Comparison of ENCODE assay signal across 10 mouse cellular contexts in the genomic region with DNA sequence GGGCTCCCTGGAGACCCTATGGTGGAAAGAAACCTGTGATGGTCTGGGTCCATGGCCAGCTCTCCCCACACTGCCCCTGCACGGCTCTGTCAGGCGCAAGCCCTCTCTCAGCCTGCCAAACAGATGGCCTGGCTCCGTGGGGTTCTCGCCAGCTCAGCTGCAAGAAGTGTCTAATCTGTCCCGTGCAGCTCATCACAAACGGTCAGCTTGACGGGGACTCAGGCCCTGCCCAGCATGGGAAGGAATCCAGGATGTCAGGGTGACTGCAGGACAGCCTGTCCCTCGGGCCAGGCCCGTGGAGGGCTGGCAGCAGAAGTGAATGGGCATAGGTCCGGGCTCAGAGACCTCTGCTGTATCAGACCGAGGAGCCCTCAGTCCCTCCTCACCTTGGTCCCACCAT. TPM values are rescaled to one million over a fixed set of nuclear protein-coding genes. Genes with fewer than 3 reads are reported as not detected.
A peak's percentile ranks its signal among the peaks of the same experiment; 100 is the strongest.
DNase-seq lines count a peak whose midpoint lies in the region; ATAC-seq lines count a peak whose summit lies in the region.
"Had no signal": no experiment of that assay in that cellular context is flagged by ENCODE, and none has a peak within 500 bp of the region (broad histone marks: within the 10 kb centered on the region; RNA-seq: fewer than 3 reads in every experiment).

No protein-coding gene starts in this region.

- H3K9ac ChIP-seq in hindbrain, embryonic 15.5 days: no peak overlapping the region
- no peak overlapping the region for H3K9ac ChIP-seq in hindbrain, embryonic 14.5 days
- no peak overlapping the region for H3K9ac ChIP-seq in heart, embryonic 16.5 days (ENCODE audit: low read length)
- H3K9ac ChIP-seq: embryonic facial prominence, embryonic 15.5 days; liver, embryonic 14.5 days had no signal

- no peak overlapping the region for H3K27ac ChIP-seq in hindbrain, embryonic 15.5 days (replicated peaks)
- H3K27ac ChIP-seq in hindbrain, embryonic 14.5 days: no peak overlapping the region
- H3K27ac ChIP-seq in heart, embryonic 16.5 days (ENCODE audit: low read length): no peak overlapping the region
- H3K27ac ChIP-seq: embryonic facial prominence, embryonic 15.5 days; liver, embryonic 14.5 days had no signal

- H3K27me3 ChIP-seq in hindbrain, embryonic 15.5 days: no peaks in the 10 kb centered on the region
- no peaks in the 10 kb centered on the region for H3K27me3 ChIP-seq in hindbrain, embryonic 14.5 days (ENCODE audit: control insufficient read depth, insufficient read depth, low read length)
- no peaks in the 10 kb centered on the region for H3K27me3 ChIP-seq in heart, embryonic 16.5 days (ENCODE audit: control insufficient read depth, insufficient read depth, low read length)
- H3K27me3 ChIP-seq: embryonic facial prominence, embryonic 15.5 days had no signal

- no peak overlapping the region for H3K4me2 ChIP-seq in hindbrain, embryonic 15.5 days
- H3K4me2 ChIP-seq in hindbrain, embryonic 14.5 days (replicated peaks): no peak overlapping the region
- no peak overlapping the region for H3K4me2 ChIP-seq in heart, embryonic 16.5 days (ENCODE audit: low read depth, low read length)
- H3K4me2 ChIP-seq: embryonic facial prominence, embryonic 15.5 days had no signal

- DNase-seq in hindbrain, embryonic 14.5 days (ENCODE audit: low spot score): no peak
- DNase-seq in adipocyte (ENCODE audit: low spot score): peak; percentile 56
- peak; percentile 93 for DNase-seq in cerebellum, adult 9-10 months
- DNase-seq in neural tube, embryonic 10.5 days (ENCODE audit: extremely low spot score, low spot score): no peak
- no peak for DNase-seq in thymus, postnatal 4 days
- no peak for DNase-seq in urinary bladder, postnatal 4 days (ENCODE audit: low spot score in 2 of 2)

- peak; percentile 41; the same call in 1 of the 2 replicates for ATAC-seq in hindbrain, embryonic 15.5 days (ENCODE audit: low FRiP score, low read depth)
- ATAC-seq in hindbrain, embryonic 14.5 days (ENCODE audit: low FRiP score): no peak
- ATAC-seq in heart, embryonic 16.5 days (replicated peaks; ENCODE audit: extremely low read depth, insufficient read depth, low FRiP score): 0 out of 2 replicates have a peak, but pooled peaks have one; percentile 39

- H3K4me1 ChIP-seq in hindbrain, embryonic 15.5 days (replicated peaks): peaks cover 5% of the 10 kb centered on the region
- H3K4me1 ChIP-seq in hindbrain, embryonic 14.5 days (replicated peaks; ENCODE audit: control insufficient read depth, insufficient read depth, low read length): peaks cover 7% of the 10 kb centered on the region; the same call in 1 of the 2 replicates
- peaks cover 14% of the 10 kb centered on the region; the same call in 1 of the 2 replicates for H3K4me1 ChIP-seq in heart, embryonic 16.5 days (ENCODE audit: control insufficient read depth, insufficient read depth, low read length)

- WGBS in hindbrain, embryonic 15.5 days: 65% methylated on average over 11 of the region's 11 CpGs
- 68% methylated on average over 11 of the region's 11 CpGs for WGBS in hindbrain, embryonic 14.5 days
- 55% methylated on average over 11 of the region's 11 CpGs for WGBS in heart, embryonic 16.5 days

- H3K36me3 ChIP-seq in hindbrain, embryonic 15.5 days: no peaks in the 10 kb centered on the region
- H3K36me3 ChIP-seq in hindbrain, embryonic 14.5 days (replicated peaks; ENCODE audit: control insufficient read depth, insufficient read depth): no peaks in the 10 kb centered on the region
- H3K36me3 ChIP-seq in heart, embryonic 16.5 days (ENCODE audit: control insufficient read depth, insufficient read depth): no peaks in the 10 kb centered on the region
- H3K36me3 ChIP-seq: embryonic facial prominence, embryonic 15.5 days had no signal

- H3K4me3 ChIP-seq in hindbrain, embryonic 15.5 days: no peak overlapping the region
- no peak overlapping the region for H3K4me3 ChIP-seq in hindbrain, embryonic 14.5 days (replicated peaks; ENCODE audit: low read length)
- no peak overlapping the region for H3K4me3 ChIP-seq in heart, embryonic 16.5 days (ENCODE audit: low read length)
- H3K4me3 ChIP-seq: embryonic facial prominence, embryonic 15.5 days had no signal

- H3K9me3 ChIP-seq in hindbrain, embryonic 15.5 days: no peaks in the 10 kb centered on the region
- H3K9me3 ChIP-seq in hindbrain, embryonic 14.5 days (ENCODE audit: control insufficient read depth, low read length): no peaks in the 10 kb centered on the region
- 0 out of 2 replicates have a peak, but pooled peaks cover 2% of the 10 kb centered on the region for H3K9me3 ChIP-seq in heart, embryonic 16.5 days (replicated peaks; ENCODE audit: control insufficient read depth, low read length)
- H3K9me3 ChIP-seq: embryonic facial prominence, embryonic 15.5 days had no signal

RNA-seq across cellular contexts. Expression of a gene that starts 19.9 kb away (rescaled TPM):
- polyA plus RNA-seq in hindbrain, embryonic 15.5 days (2015; fragmentation: Nextera tagmentation; extraction: Ambion mirVana): 38.2 and 40.3 TPM in 2 replicates
- polyA plus RNA-seq in hindbrain, embryonic 14.5 days (2014; fragmentation: Nextera tagmentation; extraction: Ambion mirVana): 28.1 and 33.8 TPM in 2 replicates
- polyA plus RNA-seq in heart, embryonic 16.5 days (2015; fragmentation: Nextera tagmentation; extraction: Ambion mirVana): 28.3 and 31.6 TPM in 2 replicates

RNA-seq across cellular contexts. Expression of a gene that starts 52.9 kb away (rescaled TPM):
- polyA plus RNA-seq in hindbrain, embryonic 15.5 days (2015; fragmentation: Nextera tagmentation; extraction: Ambion mirVana): 584 and 747 TPM in 2 replicates
- polyA plus RNA-seq in hindbrain, embryonic 14.5 days (2014; fragmentation: Nextera tagmentation; extraction: Ambion mirVana): 525 and 527 TPM in 2 replicates
- 43.7 and 45.0 TPM in 2 replicates for polyA plus RNA-seq in heart, embryonic 16.5 days (2015; fragmentation: Nextera tagmentation; extraction: Ambion mirVana)

Comparison
In these comparisons a context has a peak if more than half of its experiments do, and no peak if none do; other contexts are left out.
1. DNase-seq: peak in adipocyte (single experiment) and cerebellum, adult 9-10 months (single experiment); none in hindbrain, embryonic 14.5 days (single experiment), neural tube, embryonic 10.5 days (single experiment), thymus, postnatal 4 days (single experiment) and urinary bladder, postnatal 4 days (0 of 2).
2. RNA of a gene that starts 52.9 kb away (polyA plus RNA-seq): 584 to 747 TPM in hindbrain, embryonic 15.5 days and 525 to 527 TPM in hindbrain, embryonic 14.5 days; 43.7 to 45.0 TPM in heart, embryonic 16.5 days; every median in the first group is over 10 times any median in the second.